Mouse (Mus musculus) Patski (cell line): ENCODE measurements at regions not wholly inside any gene's neighbourhood (a gene's known extent, or its start where the extent isn't known, plus 50 kb on each side); places are given as distances from the start of the nearest gene placed in this dataset.

ENCODE experiments used
- ATAC-seq: fragments of 100-300 bp; one replicate; pipeline ENCODE4 v1.8.0; 2021
- CTCF ChIA-PET: fragments of 350-600 bp; sonication (Branson Sonifier 250); formaldehyde crosslinking; loops from one replicate; lab custom pipeline; 2022; ENCODE audit warnings: inconsistent platforms; lab: Charles Lee
- POLR2A ChIA-PET: fragments of 350-600 bp; sonication (Branson Sonifier 250); formaldehyde crosslinking; loops from one replicate; lab custom pipeline; 2022; ENCODE audit warnings: antibody characterized with exemption, inconsistent platforms; lab: Charles Lee
- DNase-seq: peaks from one replicate; pipeline ENCODE4 v3.0.0-alpha.2; 2011; ENCODE audit warnings: low read depth, low spot score
- H3K27me3 ChIP-seq: fragments of 371-371 bp; one replicate; pipeline ENCODE4 v1.5.1; 2021
- CTCF ChIP-seq: fragments of 100-300 bp; IDR thresholded peaks from one replicate; pipeline ENCODE4 v1.5.1; 2021
- in situ Hi-C: fragments of 300-500 bp; cut with MboI; formaldehyde crosslinking; loops from 3 replicates; pipeline ENCODE4 v1.11.1; 2018; ENCODE audit warnings: low pct_unique_long_range_greater_than_20kb, mixed read lengths

DNA sequence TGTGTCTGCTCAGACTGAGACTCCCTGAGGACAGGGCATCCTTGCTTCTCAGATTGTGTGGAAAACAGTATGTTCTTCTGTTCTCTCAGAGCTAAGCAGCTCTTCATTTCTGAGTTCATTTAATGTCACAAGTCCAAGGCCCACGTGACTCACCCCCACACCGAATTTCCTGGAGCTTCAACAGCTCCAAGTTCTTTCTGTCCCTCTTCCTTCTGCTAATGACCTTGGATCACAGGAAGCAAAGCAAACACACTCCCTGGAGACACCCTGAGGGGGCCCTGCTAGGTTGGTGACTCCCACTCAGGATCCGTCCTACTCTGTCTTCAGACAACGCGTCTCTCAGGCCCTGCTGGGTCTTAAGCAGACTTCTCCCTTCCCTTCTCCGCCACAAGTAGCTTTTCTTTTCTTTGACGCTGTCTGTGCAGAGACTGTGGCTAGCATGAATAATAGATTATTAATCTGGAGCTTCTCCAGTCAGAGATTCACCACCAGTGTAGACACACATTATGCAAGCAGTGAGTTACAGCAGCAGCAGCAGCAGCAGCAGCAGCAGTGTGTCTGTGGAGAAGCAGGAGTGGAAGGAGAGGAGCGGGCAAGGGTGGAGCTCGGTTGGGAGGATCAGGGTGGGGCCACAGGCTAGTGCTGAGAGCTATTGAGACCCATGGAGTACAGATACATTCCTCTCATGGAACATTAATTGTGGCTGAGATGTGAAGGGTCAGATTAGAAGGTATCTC lies 115.4 kb upstream of the Lrfn2 start:
- no peak for TF ChIP-seq CTCF

DNA sequence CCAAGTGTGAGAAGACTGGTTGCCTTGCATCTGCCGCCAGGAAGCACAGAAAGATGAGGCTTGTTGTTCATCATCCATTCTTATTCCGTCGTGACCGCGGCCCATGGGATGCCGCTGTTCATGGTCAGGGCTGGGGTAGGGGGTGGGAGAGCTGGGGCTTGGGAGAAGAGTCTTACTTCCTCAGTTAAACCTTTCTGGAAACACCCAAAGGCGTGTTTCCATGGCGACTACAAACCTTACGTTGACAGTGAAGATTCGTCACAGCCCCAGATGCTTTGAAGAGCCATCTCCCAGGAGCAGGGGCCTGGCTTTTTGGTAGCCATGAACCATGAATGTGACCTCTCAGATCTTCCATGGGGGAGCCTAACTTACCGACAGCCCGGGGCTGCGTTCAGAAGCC lies 114.6 kb upstream of the Lrfn2 start:
- ATAC-seq (no peak), DNase-seq (no peak)
- no peak for TF ChIP-seq CTCF
- peaks cover 4% of the 10 kb centered on the region for H3K27me3 ChIP-seq
- in situ Hi-C loops: no loop called here
- ChIA-PET CTCF (no interaction called here), POLR2A (no interaction called here)

More for the DNA sequence above, 115.4 kb upstream of the Lrfn2 start:
- no peak for ATAC-seq
- H3K27me3 ChIP-seq: peaks cover 4% of the 10 kb centered on the region
- DNase-seq: no peak
- CTCF ChIA-PET: no interaction called here
- POLR2A ChIA-PET: no interaction called here
- in situ Hi-C loops: no loop called here

- ATAC-seq (no peak), DNase-seq (no peak)
- H3K27me3 ChIP-seq: peaks cover 4% of the 10 kb centered on the region
- ChIA-PET POLR2A (no interaction called here), CTCF (no interaction called here)
- in situ Hi-C loops: no loop called here
- no peak for TF ChIP-seq CTCF
Observed at GRCm38 (mm10) chr17:48819703-48820102, 112.5 kb upstream of the Lrfn2 start.

DNA sequence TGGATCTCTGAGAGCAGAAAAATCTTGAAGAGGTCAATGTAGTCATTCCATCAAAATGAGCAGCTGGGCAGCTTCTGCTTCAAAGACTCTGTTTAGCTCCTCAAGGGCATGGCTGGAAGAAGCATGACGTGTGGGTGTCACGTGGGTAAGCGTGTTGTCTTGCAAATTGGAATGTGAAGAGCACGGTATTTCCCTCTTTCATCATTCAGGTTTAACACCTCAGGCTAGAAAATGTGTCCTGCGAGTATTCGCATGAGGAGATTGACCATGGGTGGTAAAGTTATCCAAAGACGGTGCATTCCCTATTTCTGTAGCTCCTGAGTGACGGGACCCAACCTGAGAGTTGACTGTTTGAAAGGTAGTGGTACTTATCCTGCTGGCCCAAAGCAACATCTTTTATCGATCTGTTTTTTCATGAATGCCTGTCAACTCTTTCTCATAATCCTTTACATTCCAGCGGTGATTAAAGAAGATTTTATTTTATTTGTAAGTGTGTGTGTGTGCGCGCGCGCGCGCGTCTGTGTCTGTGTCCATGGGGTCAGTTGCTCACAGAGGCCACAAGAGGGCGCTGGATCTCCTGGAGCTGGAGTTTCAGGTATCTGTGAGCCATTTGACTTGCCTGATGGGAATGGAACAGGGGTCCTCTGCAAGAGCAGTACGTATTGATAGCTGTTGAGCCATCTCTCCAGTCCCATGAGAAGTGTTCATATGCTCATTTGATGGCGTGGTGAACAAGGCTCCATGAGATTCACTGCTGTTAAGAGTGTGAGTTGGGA lies 109.9 kb upstream of the Lrfn2 start:
- ATAC-seq: no peak
- ChIA-PET CTCF (no interaction called here), POLR2A (no interaction called here)
- TF ChIP-seq CTCF: no peak
- in situ Hi-C loops: no loop called here
- no peak for DNase-seq
- peaks cover 4% of the 10 kb centered on the region for H3K27me3 ChIP-seq

GRCm38 (mm10) chr17:48823921-48824320 lies 108.3 kb upstream of the Lrfn2 start:
- in situ Hi-C loops: no loop called here
- CTCF ChIA-PET: no interaction called here
- TF ChIP-seq CTCF: no peak
- peaks cover 4% of the 10 kb centered on the region for H3K27me3 ChIP-seq
- DNase-seq: no peak
- POLR2A ChIA-PET: no interaction called here
- ATAC-seq: no peak

DNA sequence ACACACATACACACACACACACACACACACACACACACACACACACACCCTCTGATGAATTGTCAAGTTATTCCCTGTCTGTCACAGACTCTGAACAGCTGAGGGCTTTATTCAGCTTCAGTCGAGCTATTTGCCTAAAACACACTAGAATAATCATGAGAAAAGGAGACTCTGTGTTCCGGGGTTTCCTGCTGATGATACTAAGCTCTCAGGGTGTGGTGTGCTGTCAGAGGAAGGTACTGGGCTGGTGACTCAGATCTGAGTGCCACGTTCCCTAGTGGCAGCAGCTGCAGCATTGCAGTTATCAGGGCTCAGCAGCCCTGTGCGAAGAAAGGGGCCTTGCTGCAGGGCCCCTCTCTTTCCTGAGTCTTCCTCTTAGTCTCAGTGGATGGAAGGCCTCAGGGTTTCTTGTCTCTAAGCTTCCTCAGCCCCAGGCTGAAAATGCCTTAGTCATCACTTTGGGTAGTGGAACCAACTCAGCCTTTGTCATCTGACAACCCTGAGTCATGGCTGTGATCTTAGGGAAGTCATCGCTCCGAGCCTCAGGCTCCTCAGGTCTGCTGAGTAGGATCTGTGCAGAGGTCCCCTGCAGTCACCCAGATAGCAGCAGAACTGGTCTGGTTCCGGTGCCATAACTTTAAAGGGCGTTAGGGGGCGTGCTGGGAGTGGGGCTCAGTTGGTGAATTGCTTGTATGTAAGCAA lies 106.8 kb upstream of the Lrfn2 start:
- POLR2A ChIA-PET: no interaction called here
- in situ Hi-C loops: no loop called here
- H3K27me3 ChIP-seq: no peaks in the 10 kb centered on the region
- ATAC-seq (no peak), DNase-seq (no peak)
- CTCF ChIA-PET: no interaction called here
- no peak for TF ChIP-seq CTCF

- in situ Hi-C loops: no loop called here
- POLR2A ChIA-PET: no interaction called here
- no peak for ATAC-seq
Observed at GRCm38 (mm10) chr17:48838297-48838979, 93.7 kb upstream of the Lrfn2 start.

GRCm38 (mm10) chr17:48847890-48848289 lies 84.3 kb upstream of the Lrfn2 start:
- CTCF ChIA-PET: no interaction called here
- POLR2A ChIA-PET: no interaction called here
- ATAC-seq: no peak
- H3K27me3 ChIP-seq: no peaks in the 10 kb centered on the region
- in situ Hi-C loops: no loop called here
- TF ChIP-seq CTCF: no peak
- no peak for DNase-seq

More at GRCm38 (mm10) chr17:48838297-48838979, 93.7 kb upstream of the Lrfn2 start:
- no peaks in the 10 kb centered on the region for H3K27me3 ChIP-seq
- no peak for DNase-seq
- TF ChIP-seq CTCF: no peak
- CTCF ChIA-PET: no interaction called here

- in situ Hi-C loops: no loop called here
Observed at GRCm38 (mm10) chr17:48850910-48851309, 81.3 kb upstream of the Lrfn2 start.

DNA sequence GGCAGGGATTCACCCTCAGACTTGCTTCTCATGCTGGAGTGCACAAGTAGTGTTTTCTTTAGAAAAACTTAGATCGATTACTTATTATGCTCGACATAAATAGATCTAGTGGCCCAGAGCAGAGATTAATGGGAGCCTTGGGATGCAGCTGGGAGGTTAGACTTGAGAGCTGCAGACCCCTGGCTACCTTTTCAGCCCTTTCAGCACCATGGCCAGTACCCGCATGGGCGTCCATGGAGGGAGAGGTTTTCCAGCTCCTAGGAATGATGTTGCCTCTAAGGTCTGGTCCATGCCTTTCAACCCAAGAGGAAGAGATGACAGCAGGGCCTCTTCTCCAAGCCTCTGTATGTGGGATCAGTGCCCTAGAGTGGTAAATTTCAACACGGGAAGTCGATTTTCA lies 73.3 kb upstream of the Lrfn2 start:
- ChIA-PET POLR2A (no interaction called here), CTCF (no interaction called here)
- H3K27me3 ChIP-seq: no peaks in the 10 kb centered on the region
- ATAC-seq: no peak
- no peak for TF ChIP-seq CTCF
- in situ Hi-C loops: no loop called here
- no peak for DNase-seq

More at GRCm38 (mm10) chr17:48850910-48851309, 81.3 kb upstream of the Lrfn2 start:
- ChIA-PET CTCF (no interaction called here), POLR2A (no interaction called here)
- DNase-seq: no peak
- ATAC-seq: no peak
- H3K27me3 ChIP-seq: no peaks in the 10 kb centered on the region
- no peak for TF ChIP-seq CTCF
